Mouse (Mus musculus) right cerebral cortex, postnatal 10 days (tissue): Measurements from ENCODE around the gene Cd80.
"Not testable (repeated sequence)": the region's sequence is repeated elsewhere in the genome, so short reads cannot be mapped to it uniquely, and the experiment has no call there.

Source experiments
- DNase-seq, 2 experiments: peaks; one replicate each; pipeline ENCODE4 v3.0.0; 2021; ENCODE audit warnings: low spot score in 2 of 2

Gene Cd80

GRCm38 (mm10) chr16:38455511-38456418 lies at the start of gene Cd80:
TSS of gene Cd80 (plus strand) at chr16:38455561.
- no peak for DNase-seq

DNA sequence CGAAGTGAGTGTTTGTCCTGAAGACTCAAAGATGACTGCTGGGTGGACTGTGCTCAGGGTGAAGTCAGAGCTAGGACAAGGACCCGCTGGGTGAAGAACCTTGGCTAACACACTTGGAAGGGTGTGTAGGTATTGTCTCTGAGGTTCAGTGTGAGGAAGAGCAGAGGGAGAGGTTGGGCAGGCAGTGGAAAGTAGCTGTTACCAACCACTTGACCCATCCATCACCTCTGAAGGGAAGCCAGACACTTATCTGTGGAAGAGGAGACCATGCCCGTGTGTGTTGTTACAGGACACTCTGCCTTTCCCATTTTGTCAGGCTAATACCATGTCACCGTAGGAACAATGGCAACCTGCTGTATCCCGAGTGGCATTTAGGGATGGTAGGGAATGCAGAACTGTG lies 49.1 kb upstream of the Cd80 start:
- no peak for DNase-seq

DNA sequence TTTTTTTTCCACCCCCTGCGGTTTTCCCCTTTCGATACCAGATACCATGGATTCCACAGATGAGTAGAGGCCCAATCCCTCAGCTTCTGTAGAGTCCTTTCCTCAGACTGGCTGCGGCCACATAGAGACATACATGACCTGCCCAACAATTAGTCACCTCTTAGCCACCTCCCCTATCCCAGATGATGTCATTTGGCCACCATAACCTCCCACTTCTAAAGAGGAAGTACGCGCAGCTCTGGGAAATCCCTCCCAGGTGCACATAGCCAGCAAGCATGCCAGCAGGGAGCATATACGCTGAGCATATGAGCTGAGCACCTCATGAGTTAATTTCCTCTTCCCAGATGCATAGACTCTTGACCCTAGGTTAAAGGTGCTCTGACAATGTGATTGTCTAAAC lies 48.7 kb upstream of the Cd80 start:
- no peak for DNase-seq

DNA sequence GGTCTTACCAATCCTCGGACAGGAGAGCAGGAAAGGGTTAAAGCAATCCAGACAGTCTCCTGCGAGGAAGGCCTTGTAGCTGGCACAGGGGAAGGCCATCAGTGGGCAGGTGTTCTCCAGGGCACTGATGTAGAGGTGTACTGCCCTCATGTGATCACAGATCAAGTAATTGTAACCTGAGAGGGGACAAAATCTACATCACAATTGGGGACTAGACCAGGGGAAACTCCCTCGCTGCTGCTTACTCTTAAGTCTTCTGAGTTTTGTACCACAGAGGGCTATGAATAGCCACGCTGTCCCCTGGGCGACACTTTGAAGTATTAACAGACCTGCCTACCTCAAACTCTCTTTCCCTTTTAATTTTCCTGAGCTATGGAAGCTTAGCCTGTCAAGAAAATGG lies 47.8 kb upstream of the Cd80 start:
- no peak for DNase-seq

DNA sequence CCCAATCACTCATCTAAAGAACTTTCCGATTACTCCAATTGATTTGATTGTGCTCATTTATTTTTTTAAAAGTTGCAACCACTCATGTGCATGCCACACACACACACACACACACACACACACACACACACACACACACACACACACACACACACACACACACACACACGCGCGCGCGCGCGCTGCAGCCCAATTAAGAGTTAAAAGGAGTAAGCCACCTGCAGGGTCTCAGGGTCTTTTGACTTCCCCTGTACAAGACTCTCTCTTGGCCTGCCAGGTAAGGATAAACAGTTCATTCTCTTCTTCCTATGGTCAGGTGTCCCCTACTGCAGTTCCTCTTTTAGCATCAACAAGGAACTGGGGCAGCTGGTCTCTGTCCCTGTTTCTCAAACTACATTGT lies 46.9 kb upstream of the Cd80 start:
- no peak for DNase-seq

DNA sequence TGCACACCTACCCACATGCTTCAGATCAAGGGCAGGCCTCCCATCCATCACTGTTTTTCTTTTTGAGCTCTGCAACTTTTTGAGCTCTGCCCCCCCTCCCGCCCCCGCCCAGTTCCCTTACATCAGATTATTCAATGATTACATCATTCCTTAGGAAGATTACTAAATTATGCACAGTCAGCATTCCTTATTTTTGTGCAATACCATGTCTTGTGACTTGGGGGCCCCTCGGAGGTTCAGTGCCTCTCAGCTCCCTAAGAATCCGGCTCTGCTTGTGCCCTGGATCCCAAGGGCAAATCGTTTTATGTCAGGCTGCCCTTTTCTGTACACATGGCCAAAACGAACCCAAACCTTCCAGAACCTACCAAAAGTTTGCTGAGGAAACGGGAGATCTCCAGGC lies 40.4 kb upstream of the Cd80 start:
- DNase-seq, result no peak

- no peak for DNase-seq
Observed at GRCm38 (mm10) chr16:38425374-38425773, 30.0 kb upstream of the Cd80 start.

DNA sequence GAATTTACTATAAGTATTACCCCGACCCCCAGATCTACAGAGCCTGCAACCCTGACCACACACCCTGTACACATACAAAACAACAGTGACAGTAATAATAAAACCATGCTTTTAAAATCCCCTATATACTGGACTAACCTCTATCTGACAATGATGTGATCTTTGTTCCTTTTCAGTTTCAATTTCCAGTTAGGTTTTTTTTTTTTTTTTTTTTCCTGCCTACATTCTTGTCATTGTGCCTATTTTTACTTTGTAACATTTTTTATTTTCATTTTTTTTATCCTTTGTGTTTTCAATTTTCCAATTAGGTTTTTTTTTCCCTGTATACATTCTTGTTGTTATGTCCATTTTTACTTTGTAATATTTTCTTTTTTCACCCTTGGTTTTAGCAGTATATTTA lies 29.6 kb upstream of the Cd80 start:
- DNase-seq, result no peak

DNA sequence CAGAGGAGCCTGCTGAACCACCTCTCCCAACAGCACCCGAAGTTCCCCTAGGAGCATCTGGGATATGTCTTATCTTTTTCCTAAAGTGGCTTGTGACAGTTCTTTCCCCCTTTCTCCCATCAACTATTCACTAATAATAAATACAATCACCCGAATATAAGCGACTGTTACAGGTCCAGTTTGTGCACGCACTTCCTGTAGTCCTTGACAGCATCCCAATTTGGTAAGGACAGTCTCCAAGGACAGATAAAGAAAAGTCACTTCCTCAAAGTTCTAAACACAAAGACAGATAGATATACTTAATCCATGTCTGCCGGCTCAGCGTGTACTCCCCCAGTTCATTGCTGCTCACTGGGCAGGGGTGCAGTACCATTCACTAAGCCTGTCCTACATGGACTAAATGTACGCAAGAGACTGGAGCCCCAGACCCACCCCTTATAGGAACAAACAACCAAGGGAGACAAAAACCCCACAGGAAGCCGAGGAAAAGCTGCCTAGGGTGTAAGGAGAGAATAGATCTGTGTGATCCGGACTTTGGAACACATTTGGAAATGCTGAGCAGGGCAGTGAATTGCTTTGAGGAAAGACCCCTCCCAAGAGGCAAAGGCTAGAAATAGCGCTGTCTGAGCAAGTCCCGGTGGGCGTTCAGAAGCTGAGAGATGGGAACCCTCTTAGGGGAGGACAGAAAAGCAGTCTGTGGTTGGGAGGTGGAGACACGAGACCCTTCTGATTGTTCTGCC lies 23.7 kb upstream of the Cd80 start:
- DNase-seq, result no peak

- DNase-seq, result no peak
Observed at GRCm38 (mm10) chr16:38432498-38433425, 22.6 kb upstream of the Cd80 start, which contains the start of gene Pla1a. TSS of gene Pla1a (minus strand) at chr16:38433145.

DNA sequence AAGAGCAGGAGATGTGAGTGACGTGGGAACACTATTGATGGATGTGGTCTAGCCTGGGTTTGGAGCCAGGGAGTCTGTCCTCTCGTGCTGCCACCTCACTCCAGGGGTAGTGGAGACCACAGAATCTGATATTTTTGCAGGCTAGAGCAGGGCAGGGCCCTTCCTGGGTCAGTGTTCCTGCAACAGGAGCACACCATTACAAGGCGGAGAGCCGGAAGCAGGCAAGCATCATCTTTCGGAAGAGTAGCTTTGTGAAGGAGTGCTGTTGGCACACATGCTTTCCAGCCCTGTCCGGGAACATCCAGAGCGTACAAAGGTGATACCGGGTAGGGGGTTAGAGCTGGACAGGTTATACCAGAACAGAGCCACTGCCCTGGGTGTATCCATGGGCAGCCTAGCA lies 21.8 kb upstream of the Cd80 start:
- DNase-seq, result no peak

DNA sequence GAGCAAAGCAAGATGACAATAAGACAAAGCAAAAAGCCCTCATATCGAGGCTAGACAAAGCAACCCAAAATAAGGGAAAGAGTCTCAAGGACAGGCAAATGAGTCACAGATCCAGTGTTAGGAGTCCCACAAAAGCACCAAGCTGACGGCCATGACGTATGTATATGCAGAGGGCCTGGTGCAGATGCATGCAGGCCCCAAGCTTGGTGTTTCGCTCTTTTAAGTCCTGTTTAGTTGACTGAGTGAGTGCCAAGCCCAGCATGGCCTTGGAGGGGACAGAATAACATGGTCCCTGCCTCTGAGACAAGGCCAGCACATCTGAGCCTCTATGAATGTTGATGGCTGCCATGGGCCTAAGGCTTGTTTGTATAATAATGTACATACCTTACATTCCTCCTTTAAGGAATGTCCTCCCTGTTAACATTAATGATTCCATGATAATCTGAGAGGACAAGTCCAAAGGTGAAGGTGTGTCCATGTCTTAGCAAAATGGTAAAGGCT lies 21.0 kb upstream of the Cd80 start:
- DNase-seq, result no peak

DNA sequence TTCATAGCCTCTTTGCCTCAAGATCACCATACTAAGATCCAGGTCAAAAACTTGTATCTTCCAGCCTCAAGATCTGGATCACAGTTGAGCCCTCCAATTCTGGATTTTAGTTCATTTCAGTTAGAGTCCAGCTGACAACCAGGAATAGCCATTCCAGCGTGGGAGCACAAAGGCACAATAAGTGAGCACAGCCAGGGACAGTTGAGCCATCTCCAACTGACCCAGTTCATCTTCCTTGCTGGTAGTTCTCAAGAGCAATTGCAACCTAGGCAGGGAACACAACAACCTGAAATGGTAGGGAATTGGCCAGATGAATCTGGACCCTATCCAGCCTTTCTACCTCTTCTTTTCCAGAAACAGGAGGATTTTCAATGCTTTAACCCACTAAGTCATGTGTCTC lies 16.2 kb upstream of the Cd80 start:
- DNase-seq, result no peak

DNA sequence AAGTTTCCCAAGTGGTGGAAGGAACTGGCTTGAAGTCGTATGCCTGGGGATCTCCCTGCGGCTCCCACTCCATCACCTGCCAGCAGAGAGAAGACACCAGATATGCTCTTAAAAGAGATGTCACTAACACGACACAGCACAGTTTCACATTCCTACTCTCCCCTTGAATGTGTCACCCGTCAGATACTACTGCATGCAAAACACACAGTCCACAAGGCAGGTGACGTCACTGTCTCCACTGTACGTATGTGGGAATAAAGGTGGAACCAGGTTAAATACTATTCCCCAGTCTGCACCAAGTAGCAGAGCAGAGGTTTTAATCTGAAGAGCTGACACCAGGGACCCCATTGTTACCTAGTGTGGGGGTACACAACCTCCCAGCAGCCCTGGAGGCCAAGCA lies 15.0 kb upstream of the Cd80 start:
- no peak for DNase-seq

DNA sequence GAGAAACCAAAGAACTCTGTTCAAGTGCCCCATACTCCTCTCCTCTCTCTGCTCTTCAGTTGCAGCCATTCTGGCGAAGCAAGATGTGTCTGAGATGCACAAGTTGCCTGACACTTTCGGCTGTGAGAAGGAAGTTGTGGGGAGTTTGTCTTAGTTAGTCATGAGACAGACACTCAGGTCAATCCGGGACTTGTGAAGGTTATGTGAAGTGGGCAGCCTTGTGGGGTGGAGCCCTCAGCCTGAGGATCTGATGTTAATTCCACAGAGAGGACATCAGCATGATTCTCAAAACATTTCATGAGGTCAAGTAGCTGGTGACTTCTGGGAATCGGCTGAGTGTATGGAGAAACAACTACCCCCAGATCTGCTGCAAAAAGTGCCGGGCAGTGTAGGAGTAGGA lies 13.8 kb upstream of the Cd80 start:
- DNase-seq, result no peak

DNA sequence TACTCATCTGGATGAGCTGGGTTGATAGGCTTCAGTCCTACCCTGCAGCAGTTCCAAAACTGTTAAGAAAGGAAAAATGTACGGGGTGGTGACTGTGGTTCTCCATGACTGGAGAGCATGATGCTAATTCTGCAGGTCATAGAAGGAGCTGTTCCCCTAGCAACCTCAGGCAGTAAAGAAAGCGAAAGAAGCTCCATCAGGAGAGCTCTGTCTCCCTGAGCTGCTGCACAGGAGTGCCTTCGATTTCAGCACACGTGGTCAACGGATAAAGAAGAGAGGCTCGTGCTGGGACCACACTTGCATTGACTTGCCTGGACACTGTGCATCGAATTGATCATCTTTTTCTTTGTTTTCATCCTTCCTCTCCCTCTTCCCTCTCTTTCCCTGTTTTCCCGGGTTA lies 13.1 kb upstream of the Cd80 start:
- DNase-seq, result no peak

GRCm38 (mm10) chr16:38443721-38444464 lies 11.5 kb upstream of the Cd80 start:
- DNase-seq, result no peak

DNA sequence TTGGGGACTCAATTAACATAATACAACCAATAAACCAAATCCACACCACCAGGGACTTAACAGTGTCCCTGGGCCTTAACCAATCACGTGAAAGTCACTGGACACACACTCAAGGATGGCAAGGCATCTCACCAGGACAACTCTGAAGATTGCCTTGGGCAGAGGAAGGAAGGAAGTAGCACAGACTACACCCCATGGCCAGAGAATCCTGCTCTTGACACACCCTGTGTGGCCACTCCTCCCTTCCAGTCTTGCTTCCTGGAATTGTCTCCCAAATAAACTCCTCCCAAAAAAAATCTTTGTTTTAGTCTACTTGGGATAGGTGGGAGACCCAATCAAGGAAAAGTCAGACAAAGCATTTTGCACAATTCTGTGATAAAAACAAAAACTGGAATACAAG lies 10.3 kb upstream of the Cd80 start:
- no peak for DNase-seq

- DNase-seq, result no peak
Observed at GRCm38 (mm10) chr16:38445576-38445975, 9.8 kb upstream of the Cd80 start.

GRCm38 (mm10) chr16:38446141-38446540 lies 9.2 kb upstream of the Cd80 start:
- not testable (repeated sequence) for DNase-seq

DNA sequence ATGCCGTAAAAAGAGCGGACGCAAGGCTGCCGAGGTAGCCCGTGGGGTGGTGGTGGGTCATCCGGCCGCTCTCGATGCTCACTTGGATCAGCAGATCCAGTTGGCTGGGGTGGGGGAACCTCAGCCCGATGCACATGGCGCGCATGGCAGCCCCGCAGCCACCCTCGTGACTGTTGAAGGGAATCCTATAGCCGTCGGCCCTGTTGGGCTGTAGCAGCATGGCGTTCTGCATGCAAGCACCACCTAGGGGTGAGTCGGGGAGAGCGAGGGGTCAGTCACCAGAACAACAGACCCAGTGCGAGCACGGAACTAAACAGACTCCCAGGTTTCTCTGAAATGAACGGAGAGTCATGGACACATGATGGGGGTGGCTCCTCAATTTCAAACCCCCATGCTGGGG lies 8.0 kb upstream of the Cd80 start:
- DNase-seq, result no peak
